Mouse (Mus musculus) heart, postnatal 0 days (tissue): Measurements from ENCODE around the gene Pdzd8.

ENCODE experiments used
- CTCF ChIP-seq: IDR thresholded peaks from 2 replicates; pipeline ENCODE4 v1.5.1; 2016; ENCODE audit warnings: antibody characterized with exemption, control low read depth, low read depth
- EP300 ChIP-seq: IDR thresholded peaks from 2 replicates; pipeline ENCODE4 v1.6.1; 2016; ENCODE audit warnings: antibody characterized with exemption, low read depth

- TF ChIP-seq CTCF: no peak
- no peak for TF ChIP-seq EP300
Measured at GRCm38 (mm10) chr19:59359202-59359601, 13.6 kb upstream of the Pdzd8 start.
